Mouse (Mus musculus): ENCODE results near the gene Btn1a1.

The Btn1a1 gene

GRCm38 (mm10) chr13:23483153-23483552 is 17.5 kb upstream of the Btn1a1 start:
- DNase-seq: no peak

DNA sequence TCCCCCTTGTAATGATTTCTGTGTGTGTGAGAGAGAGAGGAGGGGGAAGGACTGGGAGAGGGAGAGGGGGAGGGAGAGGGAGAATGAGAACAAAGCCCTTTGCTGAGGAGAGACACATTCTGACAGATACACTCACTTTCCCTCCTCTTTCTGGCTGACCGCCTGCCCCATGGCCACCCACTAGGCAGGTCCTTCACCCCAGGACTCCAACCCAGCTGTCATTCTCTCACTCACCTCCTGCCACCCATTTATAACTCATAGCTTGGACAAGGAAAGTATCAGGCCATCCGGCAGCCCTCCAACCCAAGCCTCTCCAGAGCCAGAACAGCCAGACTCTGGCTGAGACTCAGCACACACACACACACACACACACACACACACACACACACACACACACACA is 10.0 kb upstream of the Btn1a1 start:
- DNase-seq: peak; percentile 20

- DNase-seq: peak; percentile 59 to 68
These were observed 1.2 kb upstream of the Btn1a1 start for GRCm38 (mm10) chr13:23466911-23467310.

GRCm38 (mm10) chr13:23466306-23466705 is 605 bp upstream of the Btn1a1 start:
- DNase-seq: no peak

- peak in 1 of 2 experiments; percentile 12 for DNase-seq
These were observed 797 bp downstream of the Btn1a1 start for GRCm38 (mm10) chr13:23464841-23465366.

- peak; percentile 45 to 53 for DNase-seq
These were observed 1.5 kb downstream of the Btn1a1 start for GRCm38 (mm10) chr13:23464224-23464637.

DNA sequence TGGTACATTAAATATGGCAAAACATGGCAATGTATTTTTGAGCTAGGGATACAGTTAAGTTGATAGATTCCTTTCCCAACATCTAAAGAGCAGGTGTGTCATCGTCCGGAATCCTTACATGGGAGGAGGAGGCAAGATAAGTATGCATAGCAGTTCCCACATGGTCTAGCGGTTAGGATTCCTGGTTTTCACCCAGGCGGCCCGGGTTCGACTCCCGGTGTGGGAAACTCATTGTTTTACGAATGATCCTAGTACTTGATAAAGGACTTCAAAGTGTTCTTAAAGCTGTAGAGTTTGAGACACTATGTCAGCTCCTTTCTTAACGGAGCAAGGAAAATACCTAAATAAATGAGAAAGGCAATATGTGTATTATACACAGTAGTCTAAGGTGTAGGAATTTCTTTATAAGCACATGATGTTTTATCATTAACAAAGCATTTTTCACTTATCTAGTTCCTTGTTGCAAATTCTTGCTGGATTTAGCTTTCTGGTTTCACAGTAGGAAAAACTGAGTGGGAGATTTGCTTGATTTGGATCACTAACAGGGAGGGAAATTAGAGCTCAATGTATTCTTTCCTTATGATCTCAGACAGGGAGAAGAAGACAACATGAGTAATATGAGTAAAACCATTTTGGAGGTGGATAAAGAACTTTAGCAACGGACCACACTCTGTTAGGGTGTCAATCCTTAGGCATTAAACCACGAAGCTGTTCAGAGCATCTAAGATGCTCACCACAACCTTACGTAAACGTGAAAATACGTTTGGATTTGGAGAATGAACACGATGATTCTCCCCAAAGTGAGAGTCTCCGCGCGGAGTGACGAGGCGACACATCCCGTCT is 2.1 kb downstream of the Btn1a1 start:
- DNase-seq: peak; percentile 79 to 82

GRCm38 (mm10) chr13:23462669-23463068 is 3.0 kb downstream of the Btn1a1 start:
- DNase-seq: no peak

DNA sequence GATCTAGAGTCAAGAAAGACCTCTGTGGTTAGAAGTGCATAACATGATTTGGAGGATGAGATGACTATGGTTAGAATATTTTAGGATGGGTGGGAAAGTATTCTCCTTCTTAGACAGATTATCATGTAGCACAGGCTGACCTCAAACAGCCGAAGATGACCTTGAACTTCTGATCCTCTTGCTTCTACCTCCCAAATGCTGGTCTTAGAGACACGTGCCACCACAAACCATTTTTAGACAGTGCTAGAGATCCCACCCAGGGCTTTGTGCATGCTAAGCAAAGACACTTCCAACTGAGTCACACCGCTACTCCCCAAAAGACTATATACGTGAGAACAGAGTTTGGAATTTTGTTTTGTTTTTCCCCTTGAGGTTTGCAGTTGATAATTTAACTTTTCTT is 3.6 kb downstream of the Btn1a1 start:
- DNase-seq: no peak

- DNase-seq: no peak
These were observed 6.3 kb downstream of the Btn1a1 start for GRCm38 (mm10) chr13:23459264-23459846.

GRCm38 (mm10) chr13:23453926-23454325 is 11.8 kb downstream of the Btn1a1 start:
- peak in 1 of 2 experiments; percentile 32 for DNase-seq

GRCm38 (mm10) chr13:23453362-23453862 is 12.3 kb downstream of the Btn1a1 start:
- DNase-seq: peak; percentile 78 to 85

- peak; percentile 84 to 87 for DNase-seq
These were observed 15.3 kb downstream of the Btn1a1 start for GRCm38 (mm10) chr13:23450398-23450797.

DNA sequence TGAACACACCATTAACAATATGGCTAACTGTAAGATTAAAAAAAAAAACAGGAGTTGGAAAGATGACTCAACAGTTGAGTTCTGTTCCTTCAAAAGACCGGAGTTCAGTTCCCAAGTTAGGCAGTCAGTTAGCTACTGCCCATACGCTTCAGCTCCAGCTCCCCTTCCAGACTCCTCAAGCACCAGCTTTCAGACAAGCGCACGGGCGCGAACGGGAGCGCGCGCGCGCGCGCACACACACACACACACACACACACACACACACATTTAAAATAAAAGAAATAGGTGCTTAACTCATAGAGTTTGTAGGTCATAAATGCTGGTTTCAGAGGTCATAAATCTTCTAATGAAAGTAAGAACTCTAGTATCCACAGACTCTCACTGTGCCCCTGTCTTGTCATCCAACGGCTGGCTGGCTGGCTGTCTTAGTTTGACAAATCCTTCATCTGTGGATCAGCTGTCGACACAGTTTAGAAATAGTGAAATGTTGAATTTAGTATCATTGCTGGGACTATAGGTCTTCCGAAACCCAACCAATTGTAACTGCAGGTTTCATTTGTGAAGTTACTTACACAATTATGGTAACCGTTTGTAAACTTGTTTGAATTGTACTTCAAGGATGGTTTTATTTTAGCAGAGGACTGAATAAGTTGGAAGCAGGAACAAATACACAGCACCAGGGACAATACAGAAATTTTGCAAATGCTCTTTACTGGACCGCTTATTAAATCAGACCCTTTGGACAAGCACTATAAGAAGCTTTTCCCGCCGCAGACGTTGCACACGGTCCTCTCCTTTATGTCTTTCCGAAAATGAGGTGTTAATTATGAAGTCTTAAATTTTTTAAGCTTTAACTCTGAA is 16.2 kb downstream of the Btn1a1 start:
- peak; percentile 67 to 78 for DNase-seq

- DNase-seq: no peak
These were observed 16.9 kb downstream of the Btn1a1 start for GRCm38 (mm10) chr13:23448758-23449157.

GRCm38 (mm10) chr13:23446498-23446952 is 19.2 kb downstream of the Btn1a1 start:
- DNase-seq: peak; percentile 85 to 89

GRCm38 (mm10) chr13:23445561-23446320 is 20.0 kb downstream of the Btn1a1 start:
- peak; percentile 93 to 94 for DNase-seq

DNA sequence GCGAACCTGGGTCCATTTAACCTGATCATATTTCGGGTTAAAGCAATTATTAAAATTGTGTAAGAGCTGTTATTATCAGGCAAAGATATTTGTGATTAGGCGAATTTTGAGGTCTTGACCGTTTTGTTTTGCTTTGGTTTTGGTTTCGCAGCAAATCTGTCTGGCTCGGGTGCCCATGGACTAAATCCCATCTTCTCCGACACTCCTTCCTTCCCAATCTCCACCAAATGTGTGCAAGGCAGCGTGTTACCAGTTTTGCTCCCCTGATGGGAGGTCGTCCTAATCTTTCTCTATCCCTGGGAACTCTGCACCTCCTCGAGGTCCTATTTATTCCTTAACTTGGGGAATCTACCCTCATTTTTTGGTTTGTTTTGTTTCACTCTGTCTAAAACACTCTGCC is 20.5 kb downstream of the Btn1a1 start:
- DNase-seq: no peak

GRCm38 (mm10) chr13:23444451-23444850 is 21.2 kb downstream of the Btn1a1 start:
- DNase-seq: no peak

GRCm38 (mm10) chr13:23439901-23440300 is 25.8 kb downstream of the Btn1a1 start:
- no peak for DNase-seq

DNA sequence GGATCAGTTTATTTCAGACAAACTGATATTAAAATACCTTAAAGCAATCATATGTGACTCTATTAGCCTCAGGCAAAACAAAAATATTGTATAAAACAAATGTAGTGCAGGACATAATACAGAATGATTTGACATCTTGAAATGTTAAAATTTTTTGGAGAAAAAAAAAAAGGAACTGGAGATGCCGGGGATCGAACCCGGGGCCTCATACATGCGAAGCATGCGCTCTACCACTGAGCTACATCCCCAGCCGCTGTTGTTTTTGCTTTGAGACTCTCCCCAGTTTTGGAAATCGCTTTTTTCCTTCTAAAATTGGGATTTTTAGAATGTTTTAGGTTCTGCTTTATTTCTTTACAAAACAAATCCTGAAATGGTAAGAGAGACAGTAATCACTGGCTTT is 27.2 kb downstream of the Btn1a1 start:
- DNase-seq: peak; percentile 72 to 74

GRCm38 (mm10) chr13:23437908-23438307 is 27.8 kb downstream of the Btn1a1 start:
- peak; percentile 90 to 91 for DNase-seq

All from kidney, postnatal 4 days (tissue).